Mouse (Mus musculus): Measurements from ENCODE around the gene Fscb. TPM values are rescaled to one million over a fixed set of nuclear protein-coding genes. Genes with fewer than 3 reads are reported as not detected.

Gene Fscb
- not detected in 2 replicates for polyA plus RNA-seq (2015; fragmentation: Nextera tagmentation; extraction: Ambion mirVana)

DNA sequence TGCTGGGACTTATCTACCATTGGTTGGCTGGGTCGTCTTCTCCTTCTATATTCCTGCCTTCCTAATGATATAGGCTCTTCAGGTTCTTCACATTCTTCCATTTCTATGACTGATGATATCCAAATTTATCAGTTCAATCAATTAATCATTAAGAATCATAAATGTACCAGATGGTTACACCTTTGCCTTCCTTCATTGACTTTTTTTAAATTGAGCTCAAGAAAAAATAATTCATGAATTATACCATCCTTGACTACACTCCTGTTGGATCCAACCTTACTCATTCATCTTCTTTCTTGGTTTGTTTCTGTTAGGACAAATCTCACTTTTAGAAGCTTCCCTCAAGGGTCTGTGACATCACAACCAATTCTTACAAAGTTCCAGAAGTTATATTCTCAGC lies at the start of gene Fscb:
Gene Fscb (minus strand): TSS at position 101 of the 400 bp plus-strand sequence.
- no peaks in the 10 kb centered on the region for H3K9me3 ChIP-seq (ENCODE audit: control insufficient read depth, low read length)
- no peak within 1 kb of the TSS for H3K27ac ChIP-seq (replicated peaks)
- DNase-seq (ENCODE audit: low spot score) (no peak), ATAC-seq (ENCODE audit: low FRiP score, low TSS enrichment) (no peak)
- no peak within 1 kb of the TSS for H3K4me3 ChIP-seq (ENCODE audit: low read depth, low read length)
- no peak within 1 kb of the TSS for H3K9ac ChIP-seq (ENCODE audit: low read length)
- no peaks in the 10 kb centered on the region for H3K27me3 ChIP-seq (ENCODE audit: control insufficient read depth, insufficient read depth, low read length)
- H3K4me1 ChIP-seq (replicated peaks; ENCODE audit: control insufficient read depth, insufficient read depth) = no peaks in the 10 kb centered on the region
- no peak within 1 kb of the TSS for H3K4me2 ChIP-seq (replicated peaks; ENCODE audit: low read depth)
- 62% methylated on average over 1 of the region's 1 CpGs for WGBS
- no peaks in the 10 kb centered on the region for H3K36me3 ChIP-seq (ENCODE audit: control insufficient read depth, insufficient read depth, low read length)
- TF ChIP-seq CTCF (IDR thresholded peaks at IDR 0.05; ENCODE audit: low read depth) (no peak), EP300 (optimal IDR thresholded peaks at IDR 0.05) (no peak)

DNA sequence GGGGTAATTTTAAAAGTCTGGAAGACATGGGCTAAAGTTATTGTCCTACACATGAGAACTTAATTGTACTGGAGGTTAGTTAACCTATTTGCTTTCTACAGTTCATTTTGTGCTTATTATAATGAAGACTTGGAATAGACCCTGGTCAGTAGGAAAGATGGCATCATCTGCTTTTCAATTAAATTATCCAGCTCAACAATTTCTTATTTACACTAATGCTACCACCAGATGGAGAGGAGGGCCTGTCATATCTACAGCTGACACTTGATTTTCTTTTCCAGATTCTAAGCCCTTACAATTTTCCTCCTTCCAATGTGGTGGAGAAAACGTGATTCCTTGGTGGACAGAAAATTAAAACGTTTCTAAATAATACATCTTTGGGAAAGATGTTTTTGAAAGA lies 42.3 kb upstream of the Fscb start:
- Histone ChIP-seq H3K36me3 (ENCODE audit: control insufficient read depth, insufficient read depth, low read length) (no peaks in the 10 kb centered on the region), H3K27me3 (ENCODE audit: control insufficient read depth, insufficient read depth, low read length) (no peaks in the 10 kb centered on the region), H3K9ac (ENCODE audit: low read length) (no peak overlapping the region), H3K9me3 (ENCODE audit: control insufficient read depth, low read length) (no peaks in the 10 kb centered on the region), H3K4me2 (replicated peaks; ENCODE audit: low read depth) (no peak overlapping the region), H3K4me1 (replicated peaks; ENCODE audit: control insufficient read depth, insufficient read depth) (no peaks in the 10 kb centered on the region), H3K4me3 (ENCODE audit: low read depth, low read length) (no peak overlapping the region), H3K27ac (replicated peaks) (no peak overlapping the region)
- WGBS = 51% methylated on average over 2 of the region's 2 CpGs
- DNase-seq (ENCODE audit: low spot score) = no peak
- no peak for ATAC-seq (ENCODE audit: low FRiP score, low TSS enrichment)
- TF ChIP-seq EP300 (optimal IDR thresholded peaks at IDR 0.05) (no peak), CTCF (IDR thresholded peaks at IDR 0.05; ENCODE audit: low read depth) (no peak)

DNA sequence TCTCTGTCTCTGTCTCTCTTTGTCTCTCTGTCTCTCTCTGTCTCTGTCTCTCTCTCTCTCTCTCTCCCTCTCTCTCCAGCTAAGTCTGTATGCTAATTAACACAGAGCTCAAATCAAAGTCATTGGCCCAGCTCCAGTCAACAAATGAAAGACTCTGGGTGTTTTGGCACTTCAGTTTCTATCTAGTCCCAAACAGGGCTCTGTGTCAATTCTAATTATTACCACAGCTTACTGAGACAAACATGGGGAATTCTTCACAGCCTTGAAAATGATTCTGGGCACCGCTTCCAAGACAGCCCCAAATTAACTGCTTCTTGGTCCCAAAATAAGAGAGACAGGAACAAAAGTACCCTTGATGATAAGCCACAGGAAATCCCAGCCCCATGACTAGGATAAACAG lies 38.9 kb upstream of the Fscb start:
- no peak for DNase-seq (ENCODE audit: low spot score)
- H3K9me3 ChIP-seq (ENCODE audit: control insufficient read depth, low read length) = no peaks in the 10 kb centered on the region
- no peak overlapping the region for H3K27ac ChIP-seq (replicated peaks)
- no peak for TF ChIP-seq CTCF (IDR thresholded peaks at IDR 0.05; ENCODE audit: low read depth)
- TF ChIP-seq EP300 (optimal IDR thresholded peaks at IDR 0.05) = no peak
- no peak overlapping the region for H3K9ac ChIP-seq (ENCODE audit: low read length)
- H3K4me1 ChIP-seq (replicated peaks; ENCODE audit: control insufficient read depth, insufficient read depth) = no peaks in the 10 kb centered on the region
- H3K4me2 ChIP-seq (replicated peaks; ENCODE audit: low read depth) = no peak overlapping the region
- no peaks in the 10 kb centered on the region for H3K36me3 ChIP-seq (ENCODE audit: control insufficient read depth, insufficient read depth, low read length)
- 69% methylated on average over 1 of the region's 1 CpGs for whole genome bisulfite sequencing
- H3K27me3 ChIP-seq (ENCODE audit: control insufficient read depth, insufficient read depth, low read length) = no peaks in the 10 kb centered on the region
- H3K4me3 ChIP-seq (ENCODE audit: low read depth, low read length) = no peak overlapping the region
- ATAC-seq (ENCODE audit: low FRiP score, low TSS enrichment) = no peak

DNA sequence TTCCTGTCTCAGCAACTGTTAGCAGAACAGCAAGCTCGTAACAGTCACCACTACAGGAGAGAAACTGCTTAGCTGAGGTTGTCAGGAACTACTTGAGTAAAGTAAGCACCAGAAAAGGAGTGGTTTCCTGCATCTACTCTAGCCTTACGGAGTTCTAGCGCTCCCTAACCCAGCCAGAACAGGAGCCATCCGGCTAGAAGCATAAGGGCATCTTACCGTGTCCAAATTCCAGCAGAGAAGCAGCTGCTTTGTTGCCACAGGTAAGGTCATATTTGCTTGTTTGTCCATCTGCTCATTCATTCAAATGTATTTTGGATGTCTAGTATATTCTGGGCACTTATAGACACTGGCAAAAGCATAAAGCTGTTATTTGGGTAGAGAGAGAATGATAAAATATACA lies 23.2 kb upstream of the Fscb start:
- Histone ChIP-seq H3K36me3 (ENCODE audit: control insufficient read depth, insufficient read depth, low read length) (no peaks in the 10 kb centered on the region), H3K4me3 (ENCODE audit: low read depth, low read length) (no peak overlapping the region), H3K27me3 (ENCODE audit: control insufficient read depth, insufficient read depth, low read length) (no peaks in the 10 kb centered on the region), H3K4me1 (replicated peaks; ENCODE audit: control insufficient read depth, insufficient read depth) (no peaks in the 10 kb centered on the region), H3K4me2 (replicated peaks; ENCODE audit: low read depth) (no peak overlapping the region), H3K9ac (ENCODE audit: low read length) (no peak overlapping the region), H3K9me3 (ENCODE audit: control insufficient read depth, low read length) (no peaks in the 10 kb centered on the region), H3K27ac (replicated peaks) (no peak overlapping the region)
- no peak for TF ChIP-seq EP300 (optimal IDR thresholded peaks at IDR 0.05)
- TF ChIP-seq CTCF (IDR thresholded peaks at IDR 0.05; ENCODE audit: low read depth) = no peak
- ATAC-seq (ENCODE audit: low FRiP score, low TSS enrichment) = no peak
- no peak for DNase-seq (ENCODE audit: low spot score)
- WGBS = 72% methylated on average over 5 of the region's 5 CpGs

DNA sequence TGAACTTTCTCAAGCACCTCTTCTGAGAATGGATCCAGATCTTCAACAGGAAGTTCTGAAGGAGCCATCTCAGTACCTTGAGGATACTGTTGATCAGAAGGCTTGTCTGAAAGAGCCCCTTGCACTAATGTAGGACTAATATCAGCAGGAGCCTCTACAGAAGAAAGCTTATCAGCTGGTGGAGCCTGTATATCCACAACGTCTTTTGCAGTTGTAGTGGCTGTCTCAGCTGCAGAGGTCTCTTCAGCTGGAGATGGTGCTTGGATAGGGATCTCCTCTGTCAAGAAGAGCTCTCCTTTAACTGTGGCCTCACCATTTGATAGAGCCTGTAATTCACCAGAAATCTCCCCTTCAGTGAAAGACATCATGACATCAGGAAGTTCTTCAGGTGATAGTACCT lies 875 bp downstream of the Fscb start:
- Histone ChIP-seq H3K9ac (ENCODE audit: low read length) (no peak overlapping the region), H3K4me3 (ENCODE audit: low read depth, low read length) (no peak overlapping the region), H3K27ac (replicated peaks) (no peak overlapping the region), H3K9me3 (ENCODE audit: control insufficient read depth, low read length) (no peaks in the 10 kb centered on the region), H3K27me3 (ENCODE audit: control insufficient read depth, insufficient read depth, low read length) (no peaks in the 10 kb centered on the region), H3K36me3 (ENCODE audit: control insufficient read depth, insufficient read depth, low read length) (no peaks in the 10 kb centered on the region), H3K4me1 (replicated peaks; ENCODE audit: control insufficient read depth, insufficient read depth) (no peaks in the 10 kb centered on the region), H3K4me2 (replicated peaks; ENCODE audit: low read depth) (no peak overlapping the region)
- TF ChIP-seq CTCF (IDR thresholded peaks at IDR 0.05; ENCODE audit: low read depth) = no peak
- TF ChIP-seq EP300 (optimal IDR thresholded peaks at IDR 0.05) = no peak
- WGBS = 76% methylated on average over 1 of the region's 1 CpGs
- no peak for DNase-seq (ENCODE audit: low spot score)
- no peak for ATAC-seq (ENCODE audit: low FRiP score, low TSS enrichment)

DNA sequence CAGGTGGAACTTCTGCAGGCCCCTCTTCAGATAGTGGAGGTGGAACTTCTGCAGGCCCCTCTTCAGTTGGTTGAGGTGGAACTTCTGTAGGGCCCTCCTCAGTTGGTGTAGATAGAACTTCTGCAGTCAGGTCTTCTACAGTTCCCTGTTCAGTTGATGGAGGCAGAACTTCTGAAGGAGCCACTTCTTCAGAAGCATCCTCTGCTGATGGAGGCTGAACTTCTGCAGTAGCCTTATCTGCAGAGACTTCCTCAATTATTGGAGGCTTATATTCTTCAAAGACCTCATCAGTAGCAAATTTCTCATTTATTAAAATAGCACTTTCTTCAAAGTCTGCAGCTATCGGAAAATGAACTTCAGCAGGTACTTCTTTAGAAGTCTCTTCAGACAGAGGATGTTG lies 1.4 kb downstream of the Fscb start:
- Histone ChIP-seq H3K9ac (ENCODE audit: low read length) (no peak overlapping the region), H3K9me3 (ENCODE audit: control insufficient read depth, low read length) (no peaks in the 10 kb centered on the region), H3K4me2 (replicated peaks; ENCODE audit: low read depth) (no peak overlapping the region), H3K4me1 (replicated peaks; ENCODE audit: control insufficient read depth, insufficient read depth) (no peaks in the 10 kb centered on the region), H3K4me3 (ENCODE audit: low read depth, low read length) (no peak overlapping the region), H3K27me3 (ENCODE audit: control insufficient read depth, insufficient read depth, low read length) (no peaks in the 10 kb centered on the region), H3K36me3 (ENCODE audit: control insufficient read depth, insufficient read depth, low read length) (no peaks in the 10 kb centered on the region), H3K27ac (replicated peaks) (no peak overlapping the region)
- TF ChIP-seq EP300 (optimal IDR thresholded peaks at IDR 0.05) (no peak), CTCF (IDR thresholded peaks at IDR 0.05; ENCODE audit: low read depth) (no peak)
- DNase-seq (ENCODE audit: low spot score) (no peak), ATAC-seq (ENCODE audit: low FRiP score, low TSS enrichment) (no peak)
- 89% methylated on average over 1 of the region's 1 CpGs for WGBS
